Mouse (Mus musculus) ES-E14 (cell line): Measurements from ENCODE around the gene Agap1.

ENCODE experiments used
- CHD2 ChIP-seq: IDR thresholded peaks from 2 replicates; pipeline ENCODE4 v1.6.1; 2014; ENCODE audit warnings: mild to moderate bottlenecking, low read depth, low read length, inconsistent platforms
- HCFC1 ChIP-seq: IDR thresholded peaks from 2 replicates; pipeline ENCODE4 v1.6.1; 2012; ENCODE audit warnings: low read length, inconsistent platforms, borderline replicate concordance; ENCODE audit not compliant: insufficient read depth
- MAFK ChIP-seq: IDR thresholded peaks from 2 replicates; pipeline ENCODE4 v1.6.1; 2014; ENCODE audit warnings: mild to moderate bottlenecking, low read depth, low read length, inconsistent platforms; ENCODE audit not compliant: insufficient read depth
- ZC3H11A ChIP-seq: IDR thresholded peaks from 2 replicates; pipeline ENCODE4 v1.6.1; 2012; ENCODE audit warnings: low read depth, mild to moderate bottlenecking, inconsistent platforms, low read length, borderline replicate concordance
- ZNF384 ChIP-seq: IDR thresholded peaks from 2 replicates; pipeline ENCODE4 v1.6.1; 2012; ENCODE audit warnings: low read depth, low read length, inconsistent platforms

- no peak for TF ChIP-seq CHD2
- no peak for TF ChIP-seq ZC3H11A
- TF ChIP-seq HCFC1 = no peak
- TF ChIP-seq ZNF384 = no peak
- TF ChIP-seq MAFK = no peak
Measured at GRCm38 (mm10) chr1:89724141-89724540, 269.5 kb downstream of the Agap1 start.
